Mouse (Mus musculus): ENCODE results near the gene Gm21962. TPM values are rescaled to one million over a fixed set of nuclear protein-coding genes. Genes with fewer than 3 reads are reported as not detected.
"Not testable (repeated sequence)": the region's sequence is repeated elsewhere in the genome, so short reads cannot be mapped to it uniquely, and the experiment has no call there.

Gm21962 gene
- polyA plus RNA-seq (2015; fragmentation: Nextera tagmentation; extraction: Ambion mirVana): not detected in 2 replicates

DNA sequence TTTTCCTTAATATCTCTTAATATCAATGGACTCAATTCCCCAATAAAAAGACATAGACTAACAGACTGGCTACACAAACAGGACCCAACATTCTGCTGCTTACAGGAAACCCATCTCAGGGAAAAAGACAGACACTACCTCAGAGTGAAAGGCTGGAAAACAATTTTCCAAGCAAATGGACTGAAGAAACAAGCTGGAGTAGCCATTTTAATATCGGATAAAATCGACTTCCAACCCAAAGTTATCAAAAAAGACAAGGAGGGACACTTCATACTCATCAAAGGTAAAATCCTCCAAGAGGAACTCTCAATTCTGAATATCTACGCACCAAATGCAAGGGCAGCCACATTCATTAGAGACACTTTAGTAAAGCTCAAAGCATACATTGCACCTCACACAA, at the start of gene Gm21962:
Gene Gm21962, plus strand, starts transcription at position 301 of the 400 bp plus-strand sequence.
- not testable (repeated sequence) for ATAC-seq (ENCODE audit: insufficient read depth, low FRiP score); H3K9me3 ChIP-seq (replicated peaks; ENCODE audit: control insufficient read depth, low read length); H3K27me3 ChIP-seq (ENCODE audit: control insufficient read depth, insufficient read depth, low read length); H3K36me3 ChIP-seq (ENCODE audit: control insufficient read depth, insufficient read depth, low read length); H3K27ac ChIP-seq (ENCODE audit: low read length); H3K4me2 ChIP-seq (ENCODE audit: low read depth, low read length); H3K9ac ChIP-seq (ENCODE audit: low read length); H3K4me1 ChIP-seq (ENCODE audit: control insufficient read depth, insufficient read depth, low read length); H3K4me3 ChIP-seq (replicated peaks; ENCODE audit: low read length)
- WGBS: no CpG with 5 or more reads among the region's 3 CpGs

GRCm38 (mm10) chr3:137622091-137622490, 49.2 kb upstream of the Gm21962 start:
- H3K36me3 ChIP-seq (ENCODE audit: control insufficient read depth, insufficient read depth, low read length): no peaks in the 10 kb centered on the region
- ATAC-seq (ENCODE audit: insufficient read depth, low FRiP score): no peak
- no peak overlapping the region for H3K9ac ChIP-seq (ENCODE audit: low read length)
- WGBS: 43% methylated on average over 6 of the region's 6 CpGs
- no peaks in the 10 kb centered on the region for H3K27me3 ChIP-seq (ENCODE audit: control insufficient read depth, insufficient read depth, low read length)
- no peak overlapping the region for H3K4me2 ChIP-seq (ENCODE audit: low read depth, low read length)
- H3K4me3 ChIP-seq (replicated peaks; ENCODE audit: low read length): no peak overlapping the region
- no peaks in the 10 kb centered on the region for H3K4me1 ChIP-seq (ENCODE audit: control insufficient read depth, insufficient read depth, low read length)
- H3K9me3 ChIP-seq (replicated peaks; ENCODE audit: control insufficient read depth, low read length): no peaks in the 10 kb centered on the region
- no peak overlapping the region for H3K27ac ChIP-seq (ENCODE audit: low read length)

GRCm38 (mm10) chr3:137622895-137623580, 48.3 kb upstream of the Gm21962 start:
- Histone ChIP-seq H3K4me1 (ENCODE audit: control insufficient read depth, insufficient read depth, low read length) (no peaks in the 10 kb centered on the region), H3K27me3 (ENCODE audit: control insufficient read depth, insufficient read depth, low read length) (no peaks in the 10 kb centered on the region), H3K9me3 (replicated peaks; ENCODE audit: control insufficient read depth, low read length) (no peaks in the 10 kb centered on the region), H3K4me2 (ENCODE audit: low read depth, low read length) (peak overlapping the region; percentile 96), H3K9ac (ENCODE audit: low read length) (peak overlapping the region; percentile 73), H3K27ac (ENCODE audit: low read length) (no peak overlapping the region), H3K36me3 (ENCODE audit: control insufficient read depth, insufficient read depth, low read length) (no peaks in the 10 kb centered on the region), H3K4me3 (replicated peaks; ENCODE audit: low read length) (peak overlapping the region; percentile 58)
- whole genome bisulfite sequencing: 37% methylated on average over 14 of the region's 14 CpGs
- ATAC-seq (ENCODE audit: insufficient read depth, low FRiP score): no peak

DNA sequence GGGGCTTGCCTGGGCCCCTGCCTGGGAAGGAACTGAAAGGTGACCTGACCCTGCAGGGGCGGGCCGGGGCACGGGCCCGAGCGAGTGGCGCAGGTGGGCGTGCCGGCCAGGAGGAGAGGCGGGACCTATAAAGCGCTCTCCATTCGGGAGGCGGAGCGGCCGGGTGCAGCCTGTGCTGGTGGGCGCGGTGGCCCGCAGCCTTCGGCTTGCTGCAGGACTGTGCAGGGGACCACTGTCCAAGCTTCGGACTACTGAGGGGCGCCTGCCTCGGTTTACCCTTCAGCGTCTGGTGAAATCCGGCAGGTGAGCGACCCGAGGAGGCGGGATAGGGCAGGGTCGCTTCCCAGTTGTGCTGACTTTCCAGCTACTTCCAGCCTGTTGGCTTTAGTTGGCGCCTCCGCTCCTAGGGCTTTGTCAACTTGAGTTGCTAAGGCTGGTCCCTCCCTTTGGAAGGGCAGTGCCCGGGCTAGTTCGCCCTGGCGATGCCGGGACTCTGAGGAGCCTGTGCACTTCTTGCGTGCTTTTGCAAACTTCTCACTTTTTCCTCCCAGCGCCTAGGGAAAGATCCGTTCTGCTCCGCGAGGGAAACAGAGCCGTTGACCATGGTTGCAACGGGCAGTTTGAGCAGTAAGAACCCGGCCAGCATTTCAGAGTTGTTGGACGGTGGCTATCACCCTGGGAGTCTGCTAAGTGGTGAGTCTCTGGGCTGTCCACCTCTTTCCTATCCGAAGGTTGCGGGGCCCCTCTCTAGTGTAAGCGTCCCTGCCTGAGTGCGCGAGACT, 47.6 kb upstream of the Gm21962 start:
- Histone ChIP-seq H3K27ac (ENCODE audit: low read length) (no peak overlapping the region), H3K9me3 (replicated peaks; ENCODE audit: control insufficient read depth, low read length) (no peaks in the 10 kb centered on the region), H3K4me3 (replicated peaks; ENCODE audit: low read length) (peak overlapping the region; percentile 58), H3K27me3 (ENCODE audit: control insufficient read depth, insufficient read depth, low read length) (no peaks in the 10 kb centered on the region), H3K4me2 (ENCODE audit: low read depth, low read length) (peak overlapping the region; percentile 96), H3K36me3 (ENCODE audit: control insufficient read depth, insufficient read depth, low read length) (no peaks in the 10 kb centered on the region), H3K9ac (ENCODE audit: low read length) (peak overlapping the region; percentile 73), H3K4me1 (ENCODE audit: control insufficient read depth, insufficient read depth, low read length) (no peaks in the 10 kb centered on the region)
- ATAC-seq (ENCODE audit: insufficient read depth, low FRiP score): peak; percentile 89
- WGBS: 1% methylated on average over 47 of the region's 47 CpGs

DNA sequence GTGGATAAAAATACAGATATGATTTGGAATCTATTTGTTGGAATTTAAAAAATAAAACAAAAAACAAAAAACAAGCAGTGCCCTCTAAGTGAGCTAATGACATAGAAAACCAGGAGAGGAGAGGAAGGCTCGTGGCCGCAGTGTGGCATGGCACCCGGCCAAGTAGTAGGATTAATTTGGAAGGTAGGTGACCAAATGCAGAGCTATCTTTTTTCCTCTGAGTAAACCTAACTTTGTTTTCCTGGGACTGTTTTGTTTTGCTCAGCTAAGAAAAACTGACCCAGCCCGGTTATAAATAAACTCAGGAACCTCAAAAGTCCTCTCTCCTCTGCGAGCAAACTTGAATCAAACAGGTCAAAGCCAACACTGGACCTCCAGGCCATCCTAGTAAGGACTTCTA, 46.3 kb upstream of the Gm21962 start:
- Histone ChIP-seq H3K36me3 (ENCODE audit: control insufficient read depth, insufficient read depth, low read length) (no peaks in the 10 kb centered on the region), H3K9me3 (replicated peaks; ENCODE audit: control insufficient read depth, low read length) (no peaks in the 10 kb centered on the region), H3K9ac (ENCODE audit: low read length) (no peak overlapping the region), H3K27ac (ENCODE audit: low read length) (no peak overlapping the region), H3K4me1 (ENCODE audit: control insufficient read depth, insufficient read depth, low read length) (no peaks in the 10 kb centered on the region), H3K4me2 (ENCODE audit: low read depth, low read length) (no peak overlapping the region), H3K4me3 (replicated peaks; ENCODE audit: low read length) (no peak overlapping the region), H3K27me3 (ENCODE audit: control insufficient read depth, insufficient read depth, low read length) (no peaks in the 10 kb centered on the region)
- ATAC-seq (ENCODE audit: insufficient read depth, low FRiP score): no peak
- 76% methylated on average over 5 of the region's 5 CpGs for WGBS

- Histone ChIP-seq H3K36me3 (ENCODE audit: control insufficient read depth, insufficient read depth, low read length) (no peaks in the 10 kb centered on the region), H3K4me1 (ENCODE audit: control insufficient read depth, insufficient read depth, low read length) (no peaks in the 10 kb centered on the region), H3K27me3 (ENCODE audit: control insufficient read depth, insufficient read depth, low read length) (no peaks in the 10 kb centered on the region), H3K4me2 (ENCODE audit: low read depth, low read length) (no peak overlapping the region), H3K4me3 (replicated peaks; ENCODE audit: low read length) (no peak overlapping the region), H3K9me3 (replicated peaks; ENCODE audit: control insufficient read depth, low read length) (no peaks in the 10 kb centered on the region), H3K27ac (ENCODE audit: low read length) (no peak overlapping the region), H3K9ac (ENCODE audit: low read length) (no peak overlapping the region)
- 81% methylated on average over 10 of the region's 10 CpGs for WGBS
- no peak for ATAC-seq (ENCODE audit: insufficient read depth, low FRiP score)
Measured at GRCm38 (mm10) chr3:137633726-137634125, 37.6 kb upstream of the Gm21962 start.

DNA sequence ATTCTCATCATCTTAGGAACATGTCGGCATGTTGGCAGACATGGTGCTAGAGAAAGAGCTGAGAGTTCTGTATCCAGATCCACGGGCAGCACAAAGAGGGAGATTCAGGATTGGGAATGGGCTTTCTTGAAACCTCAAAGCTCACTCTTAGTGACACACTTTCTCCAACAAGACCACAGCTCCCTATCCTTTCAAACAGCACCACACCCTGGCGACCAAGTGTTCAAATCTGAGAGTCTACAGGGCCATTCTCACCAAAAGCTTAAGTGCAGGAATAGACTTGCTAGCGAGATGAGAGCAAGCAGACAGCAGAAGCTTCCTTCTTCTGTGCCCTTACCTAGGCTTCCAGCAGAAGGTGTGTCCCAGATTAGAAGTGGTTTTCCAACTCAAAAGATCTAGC, 34.8 kb upstream of the Gm21962 start:
- no peak overlapping the region for H3K4me2 ChIP-seq (ENCODE audit: low read depth, low read length)
- no peak overlapping the region for H3K27ac ChIP-seq (ENCODE audit: low read length)
- no peaks in the 10 kb centered on the region for H3K36me3 ChIP-seq (ENCODE audit: control insufficient read depth, insufficient read depth, low read length)
- no peak overlapping the region for H3K9ac ChIP-seq (ENCODE audit: low read length)
- H3K9me3 ChIP-seq (replicated peaks; ENCODE audit: control insufficient read depth, low read length): no peaks in the 10 kb centered on the region
- ATAC-seq (ENCODE audit: insufficient read depth, low FRiP score): no peak
- WGBS: 83% methylated on average over 4 of the region's 4 CpGs
- H3K27me3 ChIP-seq (ENCODE audit: control insufficient read depth, insufficient read depth, low read length): no peaks in the 10 kb centered on the region
- no peaks in the 10 kb centered on the region for H3K4me1 ChIP-seq (ENCODE audit: control insufficient read depth, insufficient read depth, low read length)
- no peak overlapping the region for H3K4me3 ChIP-seq (replicated peaks; ENCODE audit: low read length)

GRCm38 (mm10) chr3:137641238-137641637, 30.1 kb upstream of the Gm21962 start:
- Histone ChIP-seq H3K9ac (ENCODE audit: low read length) (no peak overlapping the region), H3K27me3 (ENCODE audit: control insufficient read depth, insufficient read depth, low read length) (no peaks in the 10 kb centered on the region), H3K4me3 (replicated peaks; ENCODE audit: low read length) (no peak overlapping the region), H3K27ac (ENCODE audit: low read length) (no peak overlapping the region), H3K9me3 (replicated peaks; ENCODE audit: control insufficient read depth, low read length) (no peaks in the 10 kb centered on the region), H3K4me1 (ENCODE audit: control insufficient read depth, insufficient read depth, low read length) (no peaks in the 10 kb centered on the region), H3K4me2 (ENCODE audit: low read depth, low read length) (no peak overlapping the region), H3K36me3 (ENCODE audit: control insufficient read depth, insufficient read depth, low read length) (no peaks in the 10 kb centered on the region)
- no peak for ATAC-seq (ENCODE audit: insufficient read depth, low FRiP score)
- WGBS: 86% methylated on average over 5 of the region's 5 CpGs

- WGBS: 43% methylated on average over 8 of the region's 8 CpGs
Measured at GRCm38 (mm10) chr3:137642137-137642536, 29.2 kb upstream of the Gm21962 start.

More at GRCm38 (mm10) chr3:137642137-137642536, 29.2 kb upstream of the Gm21962 start:
- Histone ChIP-seq H3K9ac (ENCODE audit: low read length) (no peak overlapping the region), H3K4me3 (replicated peaks; ENCODE audit: low read length) (no peak overlapping the region), H3K4me2 (ENCODE audit: low read depth, low read length) (no peak overlapping the region), H3K4me1 (ENCODE audit: control insufficient read depth, insufficient read depth, low read length) (no peaks in the 10 kb centered on the region), H3K9me3 (replicated peaks; ENCODE audit: control insufficient read depth, low read length) (no peaks in the 10 kb centered on the region), H3K36me3 (ENCODE audit: control insufficient read depth, insufficient read depth, low read length) (no peaks in the 10 kb centered on the region), H3K27ac (ENCODE audit: low read length) (no peak overlapping the region), H3K27me3 (ENCODE audit: control insufficient read depth, insufficient read depth, low read length) (no peaks in the 10 kb centered on the region)
- ATAC-seq (ENCODE audit: insufficient read depth, low FRiP score): no peak
